Mouse (Mus musculus) cerebellum, postnatal 25 days (tissue): ENCODE data around the gene Tmem132c.

Experiments used
- DNase-seq, 2 experiments: peaks; one replicate each; pipeline ENCODE4 v3.0.0; 2021; ENCODE audit warnings: mixed read lengths in 2 of 2

The Tmem132c gene

DNA sequence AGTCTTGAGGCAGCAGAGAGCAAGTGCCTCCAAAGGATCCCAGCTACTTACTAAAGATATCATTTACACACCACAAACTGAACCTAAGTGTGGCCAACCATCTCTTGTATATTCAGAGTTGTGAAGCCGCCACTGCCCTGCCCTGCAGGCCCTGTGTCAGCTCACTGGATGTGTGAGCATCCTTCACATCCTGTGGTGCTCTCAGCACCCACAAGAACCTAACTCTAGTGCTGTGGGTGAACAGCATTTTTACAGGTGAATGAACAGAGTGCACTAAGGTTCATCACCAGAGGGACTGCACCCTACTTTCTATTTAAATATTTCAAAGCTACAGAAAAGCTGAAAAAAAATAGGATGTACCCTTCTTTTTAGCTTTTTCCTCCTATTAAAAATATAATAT lies 370.3 kb downstream of the Tmem132c start:
- DNase-seq, result no peak

DNA sequence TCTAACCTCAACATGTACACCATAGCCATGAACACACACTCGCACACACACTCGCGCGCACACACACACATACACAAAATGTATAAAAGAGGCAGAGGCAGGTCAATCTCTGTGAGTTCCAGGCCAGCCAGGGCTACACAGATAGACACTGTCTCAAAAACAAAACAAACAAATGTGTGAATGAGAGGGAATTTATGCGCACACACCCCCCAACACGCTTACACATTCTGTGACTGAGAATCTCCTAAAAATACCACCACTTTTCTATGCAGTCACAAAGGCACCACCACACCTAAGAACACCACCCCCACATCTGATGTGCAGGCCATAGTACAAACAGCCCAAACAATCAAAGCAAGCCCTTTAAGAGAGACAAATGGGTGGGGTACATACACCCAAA lies 370.8 kb downstream of the Tmem132c start:
- no peak for DNase-seq
